Mouse (Mus musculus) lung, postnatal 0 days (tissue): Measurements from ENCODE around the gene Tnik. TPM values are rescaled to one million over a fixed set of nuclear protein-coding genes. Genes with fewer than 3 reads are reported as not detected.
A peak's percentile ranks its signal among the peaks of the same experiment; 100 is the strongest.

Experiments
- ATAC-seq: fragments of 200-750 bp; cut with Nextera tagmentation; 2 replicates; pipeline ENCODE4 v1.8.0; 2017; ENCODE audit warnings: moderate library complexity
- DNase-seq: peaks from one replicate; pipeline ENCODE4 v3.0.0-alpha.2; 2016; ENCODE audit warnings: low spot score
- H3K27ac ChIP-seq: fragments of 300-500 bp; sonication (generic); 2 replicates; pipeline ENCODE4 v1.5.1; 2014; ENCODE audit warnings: antibody characterized with exemption, mild to moderate bottlenecking, low read length, mixed read lengths
- H3K27me3 ChIP-seq: fragments of 300-500 bp; sonication (generic); replicated peaks from 2 replicates; pipeline ENCODE4 v1.6.1; 2014; ENCODE audit warnings: low read length, mixed read lengths; ENCODE audit not compliant: insufficient read depth
- H3K36me3 ChIP-seq: fragments of 300-500 bp; sonication (generic); 2 replicates; pipeline ENCODE4 v1.6.1; 2014; ENCODE audit warnings: low read length, mixed read lengths; ENCODE audit not compliant: insufficient read depth
- H3K4me1 ChIP-seq: fragments of 300-500 bp; sonication (generic); 2 replicates; pipeline ENCODE4 v1.6.1; 2014; ENCODE audit warnings: antibody characterized with exemption, low read depth, low read length, mixed read lengths; ENCODE audit not compliant: insufficient read depth
- H3K4me2 ChIP-seq: fragments of 300-500 bp; sonication (generic); replicated peaks from 2 replicates; pipeline ENCODE4 v1.6.1; 2014; ENCODE audit warnings: low read depth, mild to moderate bottlenecking, low read length, moderate library complexity, mixed read lengths
- H3K4me3 ChIP-seq: fragments of 300-500 bp; sonication (generic); 2 replicates; pipeline ENCODE4 v1.5.1; 2014; ENCODE audit warnings: low read depth, low read length
- H3K9ac ChIP-seq: fragments of 300-500 bp; sonication (generic); replicated peaks from 2 replicates; pipeline ENCODE4 v1.6.1; 2014; ENCODE audit warnings: low read depth, mild to moderate bottlenecking
- H3K9me3 ChIP-seq: fragments of 300-500 bp; sonication (generic); 2 replicates; pipeline ENCODE4 v1.6.1; 2016; ENCODE audit warnings: low read length, mixed read lengths
- CTCF ChIP-seq: IDR thresholded peaks from 2 replicates; pipeline ENCODE4 v1.5.1; 2016; ENCODE audit warnings: antibody characterized with exemption, mild to moderate bottlenecking
- EP300 ChIP-seq: IDR thresholded peaks from 2 replicates; pipeline ENCODE4 v1.6.1; 2016; ENCODE audit warnings: antibody characterized with exemption, mild to moderate bottlenecking, control low read depth
- WGBS: fragments of 180-500 bp; shearing (Covaris S2); extraction: QIAGEN DNeasy Blood & Tissue Kit; methylation state at CpG from one replicate; pipeline ENCODE4 v1.1.7; 2014; 5-methylcytosine and 5-hydroxymethylcytosine counted together
- polyA plus RNA-seq: library from polyadenylated mRNA; unstranded; fragments of >200 nt; fragmentation: Nextera tagmentation; extraction: Ambion mirVana; gene quantifications from 2 replicates; pipeline ENCODE4 v1.2.1, GENCODE M21; 2015

Tnik gene
- 6.1 and 7.3 TPM in 2 replicates for polyA plus RNA-seq

DNA sequence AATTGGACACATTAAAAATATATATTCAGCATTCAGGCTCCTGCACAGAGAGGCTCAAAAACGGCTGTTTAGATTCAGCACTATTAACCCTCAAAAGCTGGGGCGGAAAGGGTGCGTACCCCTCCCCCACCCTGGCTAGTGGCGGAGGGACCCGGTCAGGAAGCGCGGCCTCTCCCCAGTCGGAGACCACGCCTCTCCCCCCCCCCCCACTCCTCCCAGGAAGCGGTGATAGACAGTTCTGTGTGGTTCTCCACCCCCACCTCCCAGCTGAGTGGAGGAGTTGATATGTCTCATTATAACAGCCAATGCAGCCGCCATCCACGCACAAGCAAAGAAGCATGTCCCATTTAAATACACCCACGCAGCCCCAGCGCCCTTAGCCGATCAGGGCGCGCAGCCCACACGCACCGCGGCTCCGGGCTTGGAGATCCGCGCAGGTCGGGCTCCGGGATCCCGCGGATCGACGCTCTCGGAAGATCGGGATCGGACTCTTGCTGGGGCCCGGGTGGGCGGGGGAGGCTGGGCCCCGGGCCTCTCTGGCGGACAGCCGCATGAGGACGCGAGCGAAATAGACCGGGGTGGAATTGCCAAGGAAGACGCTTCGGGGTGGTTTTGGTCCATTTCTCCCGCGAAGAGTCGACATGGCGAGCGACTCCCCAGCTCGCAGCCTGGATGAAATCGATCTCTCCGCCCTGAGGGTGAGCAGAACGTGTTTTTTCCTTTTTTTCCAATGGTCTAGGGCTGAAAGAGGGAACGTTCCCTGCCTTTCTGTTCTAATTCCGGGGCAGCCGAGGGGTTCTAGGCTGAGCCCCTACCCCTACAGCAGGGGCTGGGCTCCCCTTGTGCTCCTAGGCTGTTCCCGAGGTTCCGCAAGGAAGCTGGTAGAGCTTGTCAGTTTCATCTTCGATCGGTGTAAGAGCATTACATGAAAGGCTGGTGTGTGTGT, at the start of gene Tnik:
Gene Tnik (plus strand): TSS at position 213 of the 946 bp plus-strand sequence.
- Histone ChIP-seq H3K27ac (peak within 1 kb of the TSS; percentile 45), H3K9ac (peak within 1 kb of the TSS; percentile 57), H3K27me3 (no peaks in the 10 kb centered on the region), H3K4me2 (peak within 1 kb of the TSS; percentile 83), H3K4me3 (peak within 1 kb of the TSS; percentile 69), H3K4me1 (no peaks in the 10 kb centered on the region), H3K9me3 (no peaks in the 10 kb centered on the region), H3K36me3 (no peaks in the 10 kb centered on the region)
- TF ChIP-seq EP300 (no peak), CTCF (no peak)
- ATAC-seq: peak; percentile 93
- 0% methylated on average over 59 of the region's 59 CpGs for WGBS
- peak; percentile 83 for DNase-seq

DNA sequence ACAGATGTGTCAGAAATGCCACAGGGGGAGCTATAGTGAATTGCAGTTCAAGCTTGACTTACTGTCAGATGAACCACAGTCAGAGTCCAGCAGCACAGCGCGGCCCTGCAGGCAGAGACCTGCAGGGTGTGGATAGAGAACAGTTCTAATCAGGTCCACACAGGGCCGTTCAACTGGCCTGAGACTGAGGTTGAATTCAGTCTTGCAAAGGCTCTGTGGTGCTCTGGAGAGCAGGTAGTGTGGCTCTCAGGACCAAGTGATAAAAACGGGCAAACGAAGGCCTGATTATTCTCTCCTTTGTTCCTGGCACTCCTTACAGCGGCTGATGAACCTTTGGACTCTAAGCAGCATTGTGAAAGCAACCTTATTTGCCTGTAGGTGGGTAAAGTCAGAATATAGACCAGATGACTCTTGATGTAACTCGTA, 48.1 kb upstream of the Tnik start:
- H3K4me2 ChIP-seq: no peak overlapping the region
- no peak overlapping the region for H3K27ac ChIP-seq
- no peak; the same call in 1 of the 2 replicates for TF ChIP-seq CTCF
- TF ChIP-seq EP300: no peak
- WGBS: 86% methylated on average over 7 of the region's 7 CpGs
- no peaks in the 10 kb centered on the region for H3K36me3 ChIP-seq
- H3K9me3 ChIP-seq: no peaks in the 10 kb centered on the region
- no peak overlapping the region for H3K4me3 ChIP-seq
- H3K9ac ChIP-seq: no peak overlapping the region
- DNase-seq: no peak
- ATAC-seq: no peak
- no peaks in the 10 kb centered on the region for H3K4me1 ChIP-seq
- no peaks in the 10 kb centered on the region for H3K27me3 ChIP-seq

DNA sequence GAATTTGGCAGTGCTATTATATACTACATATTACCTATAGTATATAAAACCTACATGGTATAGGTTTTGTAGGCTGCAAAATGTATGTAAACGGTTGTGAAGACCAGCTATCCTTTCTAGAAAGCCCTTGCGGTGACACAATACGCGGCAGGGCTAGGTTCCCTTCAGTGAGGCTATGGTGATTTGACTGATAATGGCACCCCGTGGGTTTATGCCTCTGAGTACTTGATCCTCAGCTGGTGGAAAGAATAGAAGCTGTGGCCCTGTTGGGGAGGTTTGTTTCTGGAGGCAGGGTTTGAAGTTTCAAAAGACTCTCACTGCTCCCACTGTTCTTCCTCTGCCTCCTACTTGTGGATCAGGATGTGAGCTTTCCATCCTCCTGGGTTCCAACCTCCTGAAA, 46.0 kb upstream of the Tnik start:
- TF ChIP-seq EP300 (no peak), CTCF (no peak)
- H3K9me3 ChIP-seq: no peaks in the 10 kb centered on the region
- H3K27ac ChIP-seq: no peak overlapping the region
- H3K36me3 ChIP-seq: no peaks in the 10 kb centered on the region
- DNase-seq (no peak), ATAC-seq (no peak)
- no peaks in the 10 kb centered on the region for H3K27me3 ChIP-seq
- H3K4me3 ChIP-seq: no peak overlapping the region
- H3K9ac ChIP-seq: no peak overlapping the region
- WGBS: 47% methylated on average over 5 of the region's 5 CpGs
- H3K4me2 ChIP-seq: no peak overlapping the region
- no peaks in the 10 kb centered on the region for H3K4me1 ChIP-seq

DNA sequence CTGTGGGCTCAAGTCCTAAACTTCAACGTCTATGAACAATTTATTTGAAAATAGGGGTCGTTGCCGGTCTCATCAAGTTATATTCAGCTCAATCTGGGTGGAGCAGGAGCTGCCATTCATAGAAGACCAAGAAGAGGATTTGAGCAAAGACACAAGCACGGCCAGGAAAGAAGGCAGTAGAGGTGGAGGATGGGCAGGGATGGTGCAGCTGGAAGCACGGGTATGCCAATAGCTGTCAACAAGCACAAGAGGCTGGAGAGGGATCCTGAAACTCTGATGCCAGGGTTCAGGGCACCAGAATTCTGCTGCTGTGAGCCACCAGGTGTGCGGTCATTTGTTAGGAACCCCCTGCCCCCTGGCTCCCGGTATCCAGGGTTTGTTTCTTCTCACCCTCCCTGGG, 43.5 kb upstream of the Tnik start:
- Histone ChIP-seq H3K9ac (no peak overlapping the region), H3K27me3 (no peaks in the 10 kb centered on the region), H3K4me2 (no peak overlapping the region), H3K9me3 (no peaks in the 10 kb centered on the region), H3K36me3 (no peaks in the 10 kb centered on the region), H3K4me3 (no peak overlapping the region), H3K27ac (no peak overlapping the region), H3K4me1 (no peaks in the 10 kb centered on the region)
- DNase-seq: no peak
- ATAC-seq: no peak
- WGBS: 82% methylated on average over 7 of the region's 7 CpGs
- TF ChIP-seq EP300 (no peak), CTCF (no peak)

DNA sequence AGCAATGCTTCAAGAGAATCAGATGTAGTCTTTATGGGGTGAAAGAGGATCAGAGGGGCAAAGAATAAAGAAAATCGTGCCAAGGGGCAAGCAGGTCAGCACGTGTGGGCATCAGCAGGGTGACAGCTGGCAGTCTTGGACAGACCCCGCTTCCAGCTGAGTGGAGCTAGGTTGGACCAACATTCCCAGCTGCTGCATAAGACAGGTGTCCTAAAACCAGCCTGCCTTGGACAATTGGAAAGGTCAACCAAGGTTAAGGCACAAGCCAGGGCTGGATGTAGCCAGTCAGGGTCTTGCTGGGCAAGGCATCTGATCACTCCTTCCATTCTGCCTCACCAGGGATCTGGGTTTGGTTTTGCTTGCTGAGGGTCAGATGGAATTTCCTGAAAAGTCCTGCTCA, 43.0 kb upstream of the Tnik start:
- H3K27ac ChIP-seq: no peak overlapping the region
- H3K4me2 ChIP-seq: no peak overlapping the region
- no peak overlapping the region for H3K4me3 ChIP-seq
- H3K4me1 ChIP-seq: no peaks in the 10 kb centered on the region
- no peak overlapping the region for H3K9ac ChIP-seq
- no peak for TF ChIP-seq CTCF
- TF ChIP-seq EP300: no peak
- no peaks in the 10 kb centered on the region for H3K27me3 ChIP-seq
- ATAC-seq: no peak
- no peak for DNase-seq
- no peaks in the 10 kb centered on the region for H3K36me3 ChIP-seq
- H3K9me3 ChIP-seq: no peaks in the 10 kb centered on the region
- 83% methylated on average over 3 of the region's 3 CpGs for WGBS

DNA sequence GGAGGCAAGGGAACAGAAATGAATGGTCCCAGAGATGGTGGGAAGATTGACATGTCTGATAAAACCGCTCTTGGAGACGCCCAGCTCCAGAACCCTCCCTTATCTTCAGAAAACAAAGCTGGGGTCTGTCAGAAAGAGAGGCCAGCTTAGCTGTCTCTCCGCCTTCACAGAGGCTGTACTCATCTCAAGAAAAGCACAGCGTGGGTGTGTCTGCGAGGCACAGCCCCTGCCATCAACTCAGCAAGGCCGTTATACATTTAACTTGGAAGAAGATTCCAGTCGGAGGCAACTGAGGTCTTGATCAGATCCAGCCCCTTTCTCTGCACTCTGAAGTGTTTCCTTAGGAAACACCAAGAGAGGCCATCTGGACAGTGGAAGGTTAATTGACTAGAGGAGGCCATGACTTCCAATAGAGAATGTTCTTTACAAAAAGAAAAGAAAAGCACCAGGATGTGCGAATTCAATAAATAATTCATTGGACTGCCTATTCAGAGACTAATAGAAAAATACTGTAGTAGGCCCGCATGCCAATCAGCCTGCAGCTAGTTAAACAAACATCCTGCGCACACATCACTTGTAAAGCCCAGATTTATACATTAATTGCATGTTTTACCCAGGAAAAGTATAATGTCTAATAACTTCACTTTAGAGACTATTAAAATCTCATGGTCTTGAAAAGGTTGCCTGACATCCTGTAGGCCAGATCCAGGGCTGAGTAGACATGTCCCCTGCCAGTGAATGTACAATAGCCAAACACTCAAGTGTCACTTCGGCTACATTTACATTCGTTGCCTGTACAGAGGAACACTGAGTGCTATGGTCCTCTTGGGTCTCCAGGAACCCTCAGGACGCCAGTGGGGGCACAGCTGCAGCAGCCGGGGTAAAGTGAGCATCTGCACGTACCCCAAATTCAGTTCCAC, 38.3 kb upstream of the Tnik start:
- no peaks in the 10 kb centered on the region for H3K4me1 ChIP-seq
- no peaks in the 10 kb centered on the region for H3K9me3 ChIP-seq
- H3K9ac ChIP-seq: no peak overlapping the region
- DNase-seq: no peak
- no peaks in the 10 kb centered on the region for H3K27me3 ChIP-seq
- H3K4me2 ChIP-seq: no peak overlapping the region
- H3K36me3 ChIP-seq: no peaks in the 10 kb centered on the region
- no peak overlapping the region for H3K4me3 ChIP-seq
- TF ChIP-seq EP300 (no peak), CTCF (no peak)
- ATAC-seq: no peak
- no peak overlapping the region for H3K27ac ChIP-seq
- WGBS: 65% methylated on average over 15 of the region's 15 CpGs
